Mouse (Mus musculus) c-Kit-negative CD71-positive TER-119-positive erythroid progenitor cells, embryonic 14.5 days (primary cell): ENCODE measurements around the gene Fam205a3.
"Not testable (repeated sequence)": the region's sequence is repeated elsewhere in the genome, so short reads cannot be mapped to it uniquely, and the experiment has no call there.

Experiments used
- DNase-seq: peaks from one replicate; pipeline ENCODE4 v3.0.0-alpha.2; 2013; ENCODE audit warnings: low read depth, low spot score

Fam205a3 gene

GRCm38 (mm10) chr4:42318034-42318433 lies at the start of gene Fam205a3:
TSS of gene Fam205a3 (plus strand) at chr4:42318334.
- DNase-seq, result not testable (repeated sequence)

- DNase-seq, result not testable (repeated sequence)
These were observed 24.2 kb upstream of the Fam205a3 start, which contains the start of gene Gm21953 for GRCm38 (mm10) chr4:42293967-42294366. TSS of gene Gm21953 (plus strand) at chr4:42294267.
